Mouse (Mus musculus): ENCODE results near the gene Zbtb18. TPM values are rescaled to one million over a fixed set of nuclear protein-coding genes. Genes with fewer than 3 reads are reported as not detected.
"Not testable (repeated sequence)": the region's sequence is repeated elsewhere in the genome, so short reads cannot be mapped to it uniquely, and the experiment has no call there.

Gene Zbtb18
- total RNA-seq, 2 experiments from 2014 or later = 341 to 359 TPM

GRCm38 (mm10) chr1:177445461-177446130 lies 3.4 kb downstream of the Zbtb18 start:
- no peak for DNase-seq (ENCODE audit: low spot score in 2 of 2)

- peak in 1 of 2 experiments; percentile 49 for DNase-seq (ENCODE audit: low spot score in 2 of 2)
Observed at GRCm38 (mm10) chr1:177447086-177447485, 4.9 kb downstream of the Zbtb18 start.

- DNase-seq (ENCODE audit: low spot score in 2 of 2) = peak in 1 of 2 experiments; percentile 44
Observed at GRCm38 (mm10) chr1:177447541-177448111, 5.5 kb downstream of the Zbtb18 start.

- DNase-seq (ENCODE audit: low spot score in 2 of 2) = peak in 1 of 2 experiments; percentile 54
Observed at GRCm38 (mm10) chr1:177448121-177448561, 6.0 kb downstream of the Zbtb18 start.

DNA sequence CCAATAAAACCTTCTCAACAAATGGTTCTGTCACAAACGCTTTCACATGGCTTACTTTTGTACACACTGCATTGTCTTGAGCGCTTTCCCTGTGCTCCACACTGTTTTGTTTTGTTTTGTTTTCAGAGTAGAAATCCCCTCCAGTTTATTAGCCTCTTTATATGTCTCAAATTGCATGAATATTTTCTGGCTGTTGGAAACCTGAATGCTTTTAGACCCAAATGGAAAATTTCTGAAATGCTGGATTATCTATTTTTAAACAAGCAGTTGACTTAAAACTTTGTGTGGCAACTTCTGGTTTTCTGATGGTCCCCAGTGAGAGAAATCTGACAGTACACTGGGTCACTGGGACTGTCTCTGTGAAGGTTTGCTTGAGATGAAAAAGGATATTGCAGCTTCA lies 6.8 kb downstream of the Zbtb18 start:
- no peak for DNase-seq (ENCODE audit: low spot score in 2 of 2)

- not testable (repeated sequence) for DNase-seq (ENCODE audit: low spot score in 2 of 2)
Observed at GRCm38 (mm10) chr1:177449857-177450256, 7.7 kb downstream of the Zbtb18 start.

GRCm38 (mm10) chr1:177451041-177451440 lies 8.9 kb downstream of the Zbtb18 start:
- no peak for DNase-seq (ENCODE audit: low spot score in 2 of 2)

GRCm38 (mm10) chr1:177451991-177452431 lies 9.9 kb downstream of the Zbtb18 start:
- no peak for DNase-seq (ENCODE audit: low spot score in 2 of 2)

GRCm38 (mm10) chr1:177452987-177453386 lies 10.8 kb downstream of the Zbtb18 start:
- no peak for DNase-seq (ENCODE audit: low spot score in 2 of 2)

DNA sequence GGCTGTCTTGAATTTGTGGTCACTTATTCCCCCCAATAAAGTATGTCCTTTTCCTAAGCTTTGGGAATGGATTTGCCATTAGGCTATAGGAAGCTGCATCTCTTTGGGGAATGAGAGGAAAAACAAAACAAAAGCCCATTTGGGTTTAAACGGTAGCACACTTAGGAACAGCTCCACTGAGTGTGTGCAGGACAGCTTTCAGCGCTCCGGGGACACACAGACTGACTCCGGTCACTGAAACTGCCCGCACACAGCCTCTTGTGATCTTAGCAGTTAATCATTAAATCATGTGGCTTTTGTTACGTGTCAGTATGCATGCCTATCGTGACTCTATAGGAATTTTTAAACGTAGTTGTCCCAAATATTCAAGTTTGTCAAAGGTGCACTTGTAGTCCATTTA lies 11.7 kb downstream of the Zbtb18 start:
- DNase-seq (ENCODE audit: low spot score in 2 of 2) = no peak

GRCm38 (mm10) chr1:177454492-177454891 lies 12.3 kb downstream of the Zbtb18 start:
- DNase-seq (ENCODE audit: low spot score in 2 of 2) = no peak

DNA sequence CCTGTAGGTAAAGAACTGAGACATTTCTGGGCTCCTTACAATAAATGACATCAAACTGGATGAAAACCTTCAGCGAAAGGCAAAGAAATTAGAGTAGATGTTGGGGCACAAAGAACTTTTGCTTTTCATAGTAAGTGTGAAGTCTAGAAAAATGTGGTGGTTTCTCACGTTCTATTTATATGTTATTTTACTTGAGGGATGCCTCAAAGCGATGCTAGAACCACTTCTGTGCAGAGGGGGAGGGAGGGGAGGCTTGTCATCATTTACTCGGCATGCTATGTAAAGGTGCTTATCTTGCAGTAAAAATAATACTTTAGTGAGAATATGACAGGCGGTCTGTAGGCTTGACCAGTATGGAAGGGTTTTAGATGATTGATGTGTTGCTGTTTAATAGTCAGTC lies 13.3 kb downstream of the Zbtb18 start:
- DNase-seq (ENCODE audit: low spot score in 2 of 2) = no peak

GRCm38 (mm10) chr1:177456208-177456607 lies 14.1 kb downstream of the Zbtb18 start:
- no peak for DNase-seq (ENCODE audit: low spot score in 2 of 2)

DNA sequence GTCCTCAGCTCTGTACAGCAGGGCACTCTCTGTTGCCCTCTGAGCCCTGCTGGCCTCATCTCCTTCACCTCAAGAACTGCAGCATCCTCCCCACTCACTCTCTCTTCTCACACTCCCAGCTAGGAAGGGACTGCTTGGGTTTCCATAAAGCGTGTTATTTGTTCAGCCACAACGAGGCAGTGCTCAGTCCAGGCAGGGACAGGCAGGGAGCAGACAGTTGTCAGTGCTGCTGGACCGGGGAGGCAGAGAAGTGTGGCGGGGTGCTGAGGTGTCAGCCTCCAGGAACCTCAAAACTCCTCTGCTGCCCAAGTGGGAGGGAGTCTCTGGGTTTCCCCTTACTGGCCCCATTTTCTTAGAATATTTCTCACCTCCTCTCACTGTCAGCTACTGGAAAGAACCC lies 14.6 kb downstream of the Zbtb18 start:
- DNase-seq (ENCODE audit: low spot score in 2 of 2) = peak in 1 of 2 experiments; percentile 42

DNA sequence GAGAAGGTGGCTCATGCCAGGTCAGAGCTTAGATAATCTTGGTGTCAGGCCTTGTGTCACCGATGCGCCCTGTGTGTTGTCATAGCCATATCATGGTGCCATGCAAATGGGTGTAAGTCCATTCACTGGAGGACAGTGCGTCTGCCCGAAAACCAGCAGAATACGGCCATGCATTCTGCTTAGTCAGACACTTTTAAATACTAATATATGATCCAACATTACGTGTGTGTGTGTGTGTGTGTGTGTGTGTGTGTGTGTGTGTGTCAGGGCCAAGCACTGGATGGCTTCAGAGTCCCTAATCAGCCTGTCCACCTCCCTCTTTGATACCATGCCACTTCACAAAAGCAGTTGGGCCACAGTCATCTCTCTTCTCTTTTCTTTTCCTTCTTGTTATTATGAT lies 15.8 kb downstream of the Zbtb18 start:
- no peak for DNase-seq (ENCODE audit: low spot score in 2 of 2)

- DNase-seq (ENCODE audit: low spot score in 2 of 2) = no peak
Observed at GRCm38 (mm10) chr1:177458456-177459389, 16.6 kb downstream of the Zbtb18 start.

DNA sequence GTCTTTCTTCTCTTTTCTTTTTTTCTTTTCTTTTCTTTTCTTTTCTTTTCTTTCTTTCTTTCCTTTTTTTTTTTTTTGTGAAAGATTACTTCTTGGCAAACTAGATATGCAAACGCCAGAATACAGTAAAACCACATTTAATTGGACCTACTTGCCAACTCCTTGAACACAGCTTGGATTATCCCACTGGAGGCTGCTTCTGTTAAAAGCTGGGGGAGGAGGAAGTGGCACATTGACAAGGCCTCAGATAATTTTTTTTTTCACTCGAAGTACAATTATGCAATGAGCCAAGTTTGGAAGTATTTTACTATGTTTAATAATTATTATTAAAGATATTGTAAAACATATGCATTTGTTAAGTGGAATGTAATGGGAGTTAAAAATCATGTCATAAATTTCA lies 17.4 kb downstream of the Zbtb18 start:
- no peak for DNase-seq (ENCODE audit: low spot score in 2 of 2)

- DNase-seq (ENCODE audit: low spot score in 2 of 2) = no peak
Observed at GRCm38 (mm10) chr1:177467150-177467549, 25.0 kb downstream of the Zbtb18 start.

GRCm38 (mm10) chr1:177468436-177468835 lies 26.3 kb downstream of the Zbtb18 start:
- DNase-seq (ENCODE audit: low spot score in 2 of 2) = peak; percentile 70 to 72

- DNase-seq (ENCODE audit: low spot score in 2 of 2) = no peak
Observed at GRCm38 (mm10) chr1:177470091-177470490, 27.9 kb downstream of the Zbtb18 start.

- no peak for DNase-seq (ENCODE audit: low spot score in 2 of 2)
Observed at GRCm38 (mm10) chr1:177470951-177471350, 28.8 kb downstream of the Zbtb18 start.
